Mouse (Mus musculus) small intestine, adult 2 months (tissue): Measurements from ENCODE around the gene Lamtor5.

Experiments
- CTCF ChIP-seq: fragments of 200-500 bp; IDR thresholded peaks from 2 replicates; pipeline ENCODE4 v1.5.1; 2012; ENCODE audit warnings: low read depth, mild to moderate bottlenecking, control low read depth, inconsistent platforms, low read length, moderate library complexity, mixed read lengths; ENCODE audit not compliant: insufficient replicate concordance, insufficient read length; ENCODE audit errors: extremely low read depth
- POLR2A ChIP-seq: fragments of 200-500 bp; IDR thresholded peaks from 2 replicates; pipeline ENCODE4 v1.6.1; 2012; ENCODE audit warnings: low read depth, mild to moderate bottlenecking, control low read depth, inconsistent platforms, low read length, moderate library complexity

DNA sequence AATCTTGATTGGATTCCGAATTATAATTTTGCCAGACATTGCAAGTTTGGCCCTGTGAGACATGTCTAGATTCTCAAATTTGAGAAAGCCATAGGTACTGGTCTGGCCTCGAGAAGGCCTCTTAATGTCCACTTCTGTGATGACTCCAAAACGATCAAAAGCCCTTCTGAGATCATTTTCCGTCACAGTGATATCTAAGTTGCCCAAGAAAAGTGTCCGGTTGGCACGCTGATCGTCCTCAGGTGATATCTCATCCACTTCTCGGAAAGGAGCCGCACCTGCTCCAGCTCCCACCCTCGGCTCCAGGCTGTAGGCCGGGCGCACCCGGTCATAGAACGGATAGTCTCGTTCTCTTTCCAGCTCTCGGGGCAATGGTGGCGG, 53.1 kb downstream of the Lamtor5 start:
- no peak for TF ChIP-seq POLR2A
- no peak for TF ChIP-seq CTCF
